13 mouse cellular contexts compared by ENCODE assay signal in the genomic region with DNA sequence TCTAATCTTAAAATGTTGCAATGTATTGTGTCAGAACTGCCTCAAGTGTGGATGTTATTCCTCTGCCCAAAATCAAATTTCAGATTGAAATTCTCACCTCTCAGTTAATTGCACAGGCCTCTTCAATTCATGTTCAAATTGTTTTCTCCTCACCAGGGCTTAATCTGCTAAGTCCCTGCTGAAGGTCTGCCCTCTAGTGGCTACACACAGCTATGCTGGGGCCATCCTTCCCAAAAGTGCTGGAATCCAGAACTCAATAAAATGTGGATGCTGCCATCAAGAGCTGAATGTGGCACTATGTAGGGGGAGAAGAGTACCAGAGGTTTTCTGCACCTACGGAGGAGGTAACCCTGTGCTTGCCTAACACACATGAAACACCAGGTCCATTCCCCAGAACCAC. TPM values are rescaled to one million over a fixed set of nuclear protein-coding genes. Genes with fewer than 3 reads are reported as not detected.
DNase-seq lines count a peak whose midpoint lies in the region; ATAC-seq and TF ChIP-seq lines count a peak whose summit lies in the region.
"Had no signal": no experiment of that assay in that cellular context is flagged by ENCODE, and none has a peak within 500 bp of the region (broad histone marks: within the 10 kb centered on the region; RNA-seq: fewer than 3 reads in every experiment).

No protein-coding gene starts in this region.

- H3K9me3 ChIP-seq in heart, embryonic 10.5 days, result no peaks in the 10 kb centered on the region
- H3K9me3 ChIP-seq: embryonic facial prominence, embryonic 13.5 days; stomach, embryonic 15.5 days had no signal

- 38% methylated on average over 1 of the region's 1 CpGs for WGBS in heart, embryonic 10.5 days
- WGBS in lung, adult 2 months, result 45% methylated on average over 1 of the region's 1 CpGs

- DNase-seq in heart, adult 18-20 months, result peak; percentile 2 to 5
- no peak for DNase-seq in heart, embryonic 10.5 days (ENCODE audit: low spot score)
- no peak for DNase-seq in lung, adult 2 months
- DNase-seq in lung, postnatal 14 days, result no peak
- peak; percentile 2 for DNase-seq in MEL-GATA-1-ER (ENCODE audit: extremely low read depth, low read depth)
- peak; percentile 11 for DNase-seq in kidney, postnatal 10 days
- no peak for DNase-seq in thymus, postnatal 36 days
- DNase-seq: heart, adult 11 months had no signal

- H3K27ac ChIP-seq in heart, embryonic 10.5 days, result no peak overlapping the region
- H3K27ac ChIP-seq: embryonic facial prominence, embryonic 13.5 days; stomach, embryonic 15.5 days had no signal

- H3K27me3 ChIP-seq in heart, embryonic 10.5 days (ENCODE audit: insufficient read depth, poor library complexity, severe bottlenecking), result no peaks in the 10 kb centered on the region
- H3K27me3 ChIP-seq: embryonic facial prominence, embryonic 13.5 days; stomach, embryonic 15.5 days had no signal

- no peak for ATAC-seq in megakaryocyte-erythroid progenitor cell, adult 5-6 weeks (replicated peaks; ENCODE audit: low FRiP score, low TSS enrichment, poor library complexity, severe bottlenecking)

- H3K36me3 ChIP-seq in heart, embryonic 10.5 days, result no peaks in the 10 kb centered on the region
- H3K36me3 ChIP-seq: embryonic facial prominence, embryonic 13.5 days; stomach, embryonic 15.5 days had no signal

- H3K4me1 ChIP-seq in heart, embryonic 10.5 days, result no peaks in the 10 kb centered on the region
- H3K4me1 ChIP-seq in lung, adult 2 months (ENCODE audit: control insufficient read depth, insufficient read depth, low read length), result no peaks in the 10 kb centered on the region
- H3K4me1 ChIP-seq: embryonic facial prominence, embryonic 13.5 days; stomach, embryonic 15.5 days had no signal

- TF ChIP-seq POLR2A in lung, adult 2 months (IDR thresholded peaks at IDR 0.05; ENCODE audit: borderline replicate concordance, extremely low read depth, low read depth, low read length), result no peak

- H3K4me3 ChIP-seq in heart, embryonic 10.5 days, result no peak overlapping the region
- no peak overlapping the region for H3K4me3 ChIP-seq in lung, adult 2 months (replicated peaks; ENCODE audit: extremely low read depth, low read depth, low read length)
- H3K4me3 ChIP-seq: embryonic facial prominence, embryonic 13.5 days; stomach, embryonic 15.5 days had no signal

- peak; percentile 46 for TF ChIP-seq CTCF in lung, adult 2 months (IDR thresholded peaks at IDR 0.05; ENCODE audit: insufficient read depth, low read length)

RNA-seq across cellular contexts. Expression of a gene that starts 41.2 kb away (rescaled TPM):
- not detected for total RNA-seq in heart, adult 18-20 months (2021)
- polyA plus RNA-seq in heart, embryonic 10.5 days (2016; fragmentation: Nextera tagmentation; extraction: Ambion mirVana), result not detected in 2 replicates
- 0.18 TPM in 1 of 2 replicates, not detected in the other for polyA plus RNA-seq in lung, adult 2 months (2012; rRNA removed)
- total RNA-seq in megakaryocyte-erythroid progenitor cell, adult 5-6 weeks (2014; fragmentation: Nextera tagmentation), result not detected in 2 replicates
- not detected in 2 replicates for total RNA-seq in megakaryocyte-erythroid progenitor cell, adult 5-6 weeks (2017)
- polyA plus RNA-seq: embryonic facial prominence, embryonic 13.5 days; large intestine, adult 2 months; liver, embryonic 16.5 days; stomach, embryonic 15.5 days had no signal

Comparison
In these comparisons a context has a peak if more than half of its experiments do, and no peak if none do; other contexts are left out.
1. DNase-seq: peak in heart, adult 18-20 months (2 of 2), MEL-GATA-1-ER (single experiment) and kidney, postnatal 10 days (single experiment); none in heart, embryonic 10.5 days (single experiment), lung, adult 2 months (single experiment), lung, postnatal 14 days (single experiment) and thymus, postnatal 36 days (0 of 2).